Mouse (Mus musculus): ENCODE measurements around the gene Pebp1.
"Not testable (repeated sequence)": the region's sequence is repeated elsewhere in the genome, so short reads cannot be mapped to it uniquely, and the experiment has no call there.

Pebp1 gene

GRCm38 (mm10) chr5:117286831-117287822 lies at the start of gene Pebp1:
TSS of gene Pebp1 (minus strand) at chr5:117287625.
- DNase-seq (ENCODE audit: low spot score) = peak; percentile 98

DNA sequence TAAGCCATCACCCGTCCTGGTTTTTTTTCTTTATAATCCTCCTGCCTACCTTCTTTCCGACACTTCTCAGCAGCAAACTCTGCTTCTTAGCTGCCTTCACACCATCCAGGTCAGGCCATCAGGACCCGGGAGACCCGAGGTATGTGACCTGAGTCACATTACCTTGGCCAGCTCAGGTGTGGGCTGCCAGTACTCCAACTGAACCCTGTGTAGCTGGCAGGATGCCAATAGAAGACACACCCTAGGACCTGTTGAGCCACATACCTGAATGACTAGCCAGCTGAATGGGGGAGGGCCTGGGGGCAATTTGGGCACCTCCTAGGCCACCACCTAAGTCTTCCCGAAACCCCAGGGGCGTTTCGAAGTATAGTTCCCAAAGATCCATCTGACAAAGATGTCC lies 43.0 kb upstream of the Pebp1 start:
- no peak for DNase-seq (ENCODE audit: low spot score)

GRCm38 (mm10) chr5:117326408-117326807 lies 39.0 kb upstream of the Pebp1 start:
- DNase-seq (ENCODE audit: low spot score) = peak; percentile 58

GRCm38 (mm10) chr5:117323751-117324150 lies 36.3 kb upstream of the Pebp1 start:
- DNase-seq (ENCODE audit: low spot score) = no peak

DNA sequence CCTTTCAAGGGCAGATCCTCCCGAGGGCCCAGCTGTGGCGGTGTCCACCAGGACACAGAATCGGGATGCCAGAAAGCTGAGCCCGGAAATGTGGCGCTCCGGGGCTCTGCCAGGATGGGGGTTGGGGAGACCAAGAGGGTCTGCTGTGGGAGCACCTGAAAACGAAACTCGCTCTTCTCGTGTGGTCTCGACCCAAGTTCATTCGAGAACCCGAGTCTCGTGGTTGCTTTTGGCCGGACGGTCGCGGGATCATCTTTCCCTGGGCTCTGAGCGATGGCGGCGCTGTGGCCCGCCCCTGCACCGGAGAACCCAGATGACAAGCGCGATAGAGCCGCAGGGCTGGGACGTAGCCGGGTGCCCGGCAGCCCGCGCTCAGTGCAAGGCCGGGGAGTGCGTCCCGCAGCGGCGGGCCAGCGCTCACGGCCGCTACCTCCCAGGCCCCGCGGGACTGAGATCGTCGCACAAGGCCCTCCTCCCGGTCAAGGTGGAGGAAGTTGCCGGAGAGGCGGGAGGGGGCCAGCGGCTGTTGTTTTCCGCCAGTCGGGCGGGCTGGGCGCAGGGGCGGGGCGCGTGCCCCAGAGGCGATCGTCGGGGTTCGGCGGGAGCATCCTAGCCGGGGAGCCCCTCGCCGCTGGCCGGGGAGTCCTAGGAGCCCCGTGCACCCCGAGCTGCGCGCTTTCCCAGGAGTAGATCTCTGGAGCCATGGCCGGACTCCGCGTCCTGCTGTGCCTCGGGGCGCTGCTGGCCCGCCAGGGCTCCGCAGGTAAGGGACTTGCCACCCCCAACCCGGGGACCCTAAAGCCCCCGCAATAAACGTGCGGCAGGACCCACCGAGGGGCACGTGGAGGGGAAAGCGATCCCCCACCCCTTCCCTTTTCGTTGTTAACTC lies 31.6 kb upstream of the Pebp1 start, which contains the start of gene Vsig10:
TSS of gene Vsig10 (plus strand) at position 343 of the 889 bp plus-strand sequence.
- peak; percentile 49 for DNase-seq (ENCODE audit: low spot score)

GRCm38 (mm10) chr5:117314587-117315428 lies 27.4 kb upstream of the Pebp1 start:
- DNase-seq (ENCODE audit: low spot score) = peak; percentile 47

GRCm38 (mm10) chr5:117313909-117314308 lies 26.5 kb upstream of the Pebp1 start:
- DNase-seq (ENCODE audit: low spot score) = no peak

DNA sequence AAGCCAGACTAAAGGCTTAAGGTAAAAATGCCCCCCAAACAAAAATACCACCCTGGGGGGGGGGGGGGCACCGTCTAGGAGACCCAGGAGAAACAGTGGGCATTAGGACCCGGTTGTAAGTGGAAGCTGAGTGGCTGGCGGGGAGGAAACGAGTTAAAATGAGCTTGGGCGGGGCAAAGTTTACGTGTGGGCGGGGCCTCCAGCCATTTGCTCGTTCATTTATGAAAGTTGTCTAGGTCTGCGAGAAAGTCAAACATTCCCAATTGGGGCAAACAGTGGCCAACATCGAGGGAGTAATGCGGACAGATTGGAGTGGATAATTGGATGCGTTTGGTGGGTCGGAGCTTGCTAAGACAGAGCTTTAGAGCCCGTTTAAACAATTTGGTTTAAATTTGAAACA lies 26.0 kb upstream of the Pebp1 start:
- peak; percentile 42 for DNase-seq (ENCODE audit: low spot score)

- peak; percentile 79 for DNase-seq (ENCODE audit: low spot score)
Observed at GRCm38 (mm10) chr5:117307699-117308098, 20.3 kb upstream of the Pebp1 start.

- DNase-seq (ENCODE audit: low spot score) = no peak
Observed at GRCm38 (mm10) chr5:117306826-117307225, 19.4 kb upstream of the Pebp1 start.

GRCm38 (mm10) chr5:117305754-117306153 lies 18.3 kb upstream of the Pebp1 start:
- DNase-seq (ENCODE audit: low spot score) = no peak

GRCm38 (mm10) chr5:117304947-117305346 lies 17.5 kb upstream of the Pebp1 start:
- DNase-seq (ENCODE audit: low spot score) = peak; percentile 84

DNA sequence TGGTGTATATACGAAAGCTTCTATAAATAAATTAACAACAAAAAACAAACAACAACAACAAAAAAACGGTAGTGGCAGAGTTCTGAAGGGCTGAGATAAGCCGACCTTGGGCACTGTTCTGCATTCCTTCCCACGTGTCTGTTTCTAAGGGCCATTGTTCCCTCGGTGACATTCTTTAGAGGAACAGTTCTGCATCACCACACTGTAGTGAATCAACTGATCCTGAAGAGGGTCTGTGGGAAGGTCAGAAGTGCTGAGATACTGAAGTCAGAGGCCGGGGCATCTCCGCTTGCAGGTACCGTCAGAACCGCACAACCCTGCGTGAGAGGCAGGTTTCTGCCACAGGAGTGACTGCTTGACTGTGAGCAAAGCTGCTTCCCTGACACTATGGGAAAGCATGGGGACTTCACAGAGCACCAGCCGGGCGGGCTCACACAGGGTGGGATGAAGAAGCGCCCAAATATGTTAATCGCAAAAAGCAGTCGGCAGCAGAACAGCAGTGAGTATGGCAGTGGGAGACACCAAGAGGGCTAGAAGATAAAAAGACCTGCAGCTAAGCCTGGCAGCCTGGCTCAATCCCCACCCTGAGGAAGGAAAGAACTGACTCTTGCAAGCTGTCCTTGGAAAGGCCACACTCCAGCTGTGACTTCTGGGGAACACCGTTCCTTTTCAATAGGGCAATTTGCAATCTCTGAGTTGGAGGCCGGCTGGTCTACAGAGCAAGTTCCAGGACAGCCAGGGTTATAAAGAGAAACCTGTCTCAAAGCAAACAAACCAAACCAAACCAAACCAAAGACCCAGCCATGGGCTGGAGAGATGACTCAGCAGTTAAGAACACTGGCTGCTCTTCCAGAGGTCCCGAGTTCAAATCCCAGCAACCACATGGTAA lies 16.5 kb upstream of the Pebp1 start:
- DNase-seq (ENCODE audit: low spot score) = peak; percentile 41

- no peak for DNase-seq (ENCODE audit: low spot score)
Observed at GRCm38 (mm10) chr5:117302899-117303298, 15.5 kb upstream of the Pebp1 start.

DNA sequence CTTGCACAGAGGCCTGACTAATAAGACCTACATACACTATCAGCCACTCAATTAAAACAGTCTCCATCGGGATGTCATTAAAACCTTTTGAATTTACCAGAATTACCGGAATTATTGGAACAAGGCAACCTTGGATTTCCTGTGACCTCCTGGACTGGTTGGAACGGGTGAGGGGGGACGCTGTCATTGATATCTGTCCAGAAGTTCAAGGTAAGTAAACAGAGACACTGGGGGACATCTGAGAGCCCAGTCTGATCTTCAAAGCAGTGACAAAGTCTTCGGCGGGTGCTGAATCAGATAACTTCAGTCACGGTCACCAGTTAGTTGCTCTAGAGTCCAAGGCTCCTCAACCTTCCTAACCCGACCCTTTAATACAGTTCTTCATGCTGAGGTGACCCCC lies 7.6 kb upstream of the Pebp1 start:
- no peak for DNase-seq (ENCODE audit: low spot score)

DNA sequence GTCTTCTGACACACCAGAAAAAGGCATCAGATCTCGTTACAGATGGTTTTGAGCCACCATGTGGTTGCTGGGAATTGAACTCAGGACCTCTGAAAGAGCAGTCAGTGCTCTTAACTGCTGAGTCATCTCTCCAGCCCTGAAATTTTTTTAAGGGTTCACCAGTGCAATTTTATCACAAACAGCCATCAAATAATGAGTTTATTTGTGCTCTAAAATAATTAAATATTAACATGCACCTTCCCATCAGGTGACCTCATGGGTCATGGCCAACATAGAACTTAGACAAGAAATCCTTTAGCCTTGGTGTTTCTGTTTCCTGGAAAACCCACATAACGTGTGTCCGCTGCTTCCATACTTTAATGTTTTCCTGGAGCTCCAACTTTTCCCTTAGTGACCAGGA lies 6.4 kb upstream of the Pebp1 start:
- not testable (repeated sequence) for DNase-seq (ENCODE audit: low spot score)

GRCm38 (mm10) chr5:117292547-117292946 lies 5.1 kb upstream of the Pebp1 start:
- no peak for DNase-seq (ENCODE audit: low spot score)

GRCm38 (mm10) chr5:117291312-117291711 lies 3.9 kb upstream of the Pebp1 start:
- no peak for DNase-seq (ENCODE audit: low spot score)

DNA sequence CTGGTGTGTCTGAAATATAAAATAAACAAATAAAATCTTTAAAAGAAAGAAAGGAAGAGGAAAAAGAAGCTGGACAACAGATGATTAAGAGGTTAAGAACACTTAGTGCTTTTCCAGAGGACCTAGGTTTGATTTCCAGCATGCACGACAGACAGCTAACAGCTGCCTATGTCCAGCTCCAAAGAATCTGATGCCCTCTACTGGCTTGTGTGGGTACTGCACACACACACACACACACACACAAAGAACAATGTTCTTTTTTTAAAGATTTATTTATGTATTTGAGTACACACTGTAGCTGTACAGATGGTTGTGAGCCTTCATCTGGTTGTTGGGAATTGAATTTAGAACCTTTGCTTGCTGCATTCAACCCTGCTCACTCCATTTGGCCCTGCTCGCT lies 2.7 kb upstream of the Pebp1 start:
- DNase-seq (ENCODE audit: low spot score) = no peak

DNA sequence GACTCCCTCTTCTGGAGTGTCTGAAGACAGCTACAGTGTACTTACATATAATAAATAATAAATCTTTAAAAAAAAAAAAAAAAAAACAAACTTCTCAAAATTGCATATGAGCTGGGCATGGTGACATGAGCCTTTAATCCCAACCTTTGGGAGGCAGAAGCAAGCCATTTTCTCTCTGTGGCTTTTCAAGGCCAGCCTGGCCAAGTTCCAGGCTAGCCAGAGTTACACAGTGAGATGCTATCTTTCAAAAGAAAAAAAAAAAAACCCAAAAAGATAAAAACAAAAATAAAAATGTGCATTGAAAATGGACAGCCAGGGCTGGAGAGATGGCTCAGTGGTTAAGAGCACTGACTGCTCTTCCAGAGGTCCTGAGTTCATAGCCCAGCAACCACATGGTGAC lies 2.2 kb upstream of the Pebp1 start:
- no peak for DNase-seq (ENCODE audit: low spot score)

DNA sequence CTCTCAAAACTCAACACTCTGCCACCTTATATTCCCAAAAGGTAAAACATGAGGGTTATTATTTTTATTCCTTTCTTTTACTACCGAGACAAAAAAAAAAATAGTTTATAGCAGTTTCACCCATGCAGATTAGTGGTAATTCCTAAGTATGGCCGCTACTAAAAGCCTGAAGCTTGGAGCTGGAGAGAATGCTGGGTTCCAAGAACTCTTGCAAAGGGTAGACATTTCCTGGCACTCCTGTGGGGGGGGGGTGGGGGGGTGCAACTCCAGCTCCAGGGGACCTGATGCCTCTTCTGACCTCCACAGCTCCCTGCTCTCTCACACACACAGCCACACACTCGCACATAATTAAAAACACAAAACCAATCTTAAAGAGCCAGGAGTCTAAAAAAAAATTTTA lies 1.1 kb downstream of the Pebp1 start:
- no peak for DNase-seq (ENCODE audit: low spot score)
